In the genomic region with DNA sequence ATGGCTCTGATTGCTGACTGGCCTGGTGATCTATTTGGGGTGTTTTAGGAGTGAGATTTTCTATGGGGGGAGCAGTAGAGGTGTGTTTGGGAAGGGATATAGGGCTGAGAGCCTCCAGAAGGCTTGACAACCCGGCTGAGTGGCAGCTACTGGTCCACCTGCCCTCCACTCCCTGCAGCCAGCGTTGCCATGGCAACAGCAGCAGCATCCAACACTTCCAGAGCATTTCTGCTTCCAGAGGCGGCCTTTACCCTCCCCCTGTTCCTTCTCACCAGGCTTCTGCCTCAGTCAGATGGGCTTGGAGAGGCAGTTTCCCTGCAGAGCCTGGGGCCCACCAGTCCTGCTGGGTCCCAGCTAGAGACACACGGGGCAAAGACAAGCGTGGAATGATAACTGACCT, we compare ENCODE assay signal across 10 mouse cellular contexts. TPM values are rescaled to one million over a fixed set of nuclear protein-coding genes. Genes with fewer than 3 reads are reported as not detected.
DNase-seq lines count a peak whose midpoint lies in the region; ATAC-seq and TF ChIP-seq lines count a peak whose summit lies in the region.
"Had no signal": no experiment of that assay in that cellular context is flagged by ENCODE, and none has a peak within 500 bp of the region (broad histone marks: within the 10 kb centered on the region; RNA-seq: fewer than 3 reads in every experiment).

No protein-coding gene starts in this region.

- no peaks in the 10 kb centered on the region for H3K27me3 ChIP-seq in forebrain, embryonic 14.5 days (replicated peaks; ENCODE audit: control insufficient read depth, insufficient read depth, low read length)
- no peaks in the 10 kb centered on the region for H3K27me3 ChIP-seq in intestine, embryonic 16.5 days (replicated peaks; ENCODE audit: control insufficient read depth, insufficient read depth, low read length)

- intact Hi-C loops in gastrocnemius, adult 2 months (cut with DNase I) = no loop called here
- intact Hi-C loops in gastrocnemius, postnatal 36 days (cut with DNase I) = no loop called here
- intact Hi-C loops in left cerebral cortex, postnatal 25 days (cut with DNase I) = no loop called here

- H3K4me3 ChIP-seq in gastrocnemius, adult 2 months = no peak overlapping the region
- H3K4me3 ChIP-seq in forebrain, embryonic 14.5 days (ENCODE audit: low read depth, low read length) = no peak overlapping the region
- H3K4me3 ChIP-seq in intestine, embryonic 16.5 days (ENCODE audit: low read length) = no peak overlapping the region

- no peaks in the 10 kb centered on the region for H3K9me3 ChIP-seq in forebrain, embryonic 14.5 days (replicated peaks; ENCODE audit: control insufficient read depth, low read length)
- no peaks in the 10 kb centered on the region for H3K9me3 ChIP-seq in intestine, embryonic 16.5 days (ENCODE audit: control insufficient read depth, low read length)

- peaks cover 27% of the 10 kb centered on the region for H3K4me1 ChIP-seq in forebrain, embryonic 14.5 days (ENCODE audit: control insufficient read depth, insufficient read depth, low read length)
- peaks cover 21% of the 10 kb centered on the region for H3K4me1 ChIP-seq in intestine, embryonic 16.5 days (ENCODE audit: control insufficient read depth, insufficient read depth, low read length)

- H3K36me3 ChIP-seq in forebrain, embryonic 14.5 days (ENCODE audit: control insufficient read depth, insufficient read depth, low read length) = no peaks in the 10 kb centered on the region
- no peaks in the 10 kb centered on the region for H3K36me3 ChIP-seq in intestine, embryonic 16.5 days (ENCODE audit: control insufficient read depth, insufficient read depth, low read length)

- H3K27ac ChIP-seq in gastrocnemius, adult 2 months = no peak overlapping the region
- H3K27ac ChIP-seq in forebrain, embryonic 14.5 days (ENCODE audit: low read depth, low read length) = peak overlapping the region; percentile 63
- no peak overlapping the region for H3K27ac ChIP-seq in intestine, embryonic 16.5 days (ENCODE audit: low read length)

- peak; percentile 12 for DNase-seq in gastrocnemius, adult 2 months
- no peak for DNase-seq in gastrocnemius, postnatal 36 days
- DNase-seq in forebrain, embryonic 14.5 days (ENCODE audit: low spot score) = peak; percentile 86
- DNase-seq in left cerebral cortex, postnatal 25 days (ENCODE audit: low spot score in 2 of 2) = peak; percentile 51 to 62
- peak; percentile 71 for DNase-seq in retina, embryonic 14.5 days (ENCODE audit: low spot score)
- no peak for DNase-seq in urinary bladder, postnatal 14 days (ENCODE audit: low spot score)
- DNase-seq in ovary, postnatal 36 days (ENCODE audit: low spot score) = no peak
- DNase-seq: cerebellum, adult 11 months; heart, postnatal 36 days had no signal

- no peak overlapping the region for H3K9ac ChIP-seq in forebrain, embryonic 14.5 days (ENCODE audit: low read length)
- H3K9ac ChIP-seq in intestine, embryonic 16.5 days (ENCODE audit: low read depth, low read length) = no peak overlapping the region

- 18% methylated on average over 5 of the region's 5 CpGs for WGBS in forebrain, embryonic 14.5 days
- WGBS in intestine, embryonic 16.5 days = 43% methylated on average over 5 of the region's 5 CpGs

- H3K4me2 ChIP-seq in forebrain, embryonic 14.5 days (ENCODE audit: low read length) = no peak overlapping the region
- H3K4me2 ChIP-seq in intestine, embryonic 16.5 days (ENCODE audit: low read depth, low read length) = no peak overlapping the region

- ATAC-seq in forebrain, embryonic 14.5 days = peak; percentile 59
- ATAC-seq in intestine, embryonic 16.5 days = no peak

- no peak for TF ChIP-seq CTCF in gastrocnemius, adult 2 months (IDR thresholded peaks at IDR 0.05)

RNA-seq across cellular contexts. Expression of gene Sik1, which starts 38.4 kb away (rescaled TPM):
- total RNA-seq in gastrocnemius, adult 2 months (2021) = 10 to 100 TPM; 13.4 to 58.6 TPM
- 10 to 100 TPM; 17.0 to 27.2 TPM for total RNA-seq in gastrocnemius, postnatal 36 days (2021)
- polyA plus RNA-seq in forebrain, embryonic 14.5 days (2014; fragmentation: Nextera tagmentation; extraction: Ambion mirVana) = 12.2 and 14.7 TPM in 2 replicates
- total RNA-seq in left cerebral cortex, postnatal 25 days (2021) = 10 to 100 TPM; 20.2 to 20.9 TPM
- polyA plus RNA-seq in intestine, embryonic 16.5 days (2015; fragmentation: Nextera tagmentation; extraction: Ambion mirVana) = 5.7 and 5.8 TPM in 2 replicates

Comparison
In these comparisons a context has a peak if more than half of its experiments do, and no peak if none do; other contexts are left out.
1. DNase-seq: peak in gastrocnemius, adult 2 months (single experiment), forebrain, embryonic 14.5 days (single experiment), left cerebral cortex, postnatal 25 days (2 of 2) and retina, embryonic 14.5 days (single experiment); none in gastrocnemius, postnatal 36 days (0 of 2), urinary bladder, postnatal 14 days (single experiment) and ovary, postnatal 36 days (single experiment).